Mouse (Mus musculus) cerebellum, adult 2 months (tissue): ENCODE measurements around the gene Ccdc62. TPM values are rescaled to one million over a fixed set of nuclear protein-coding genes. Genes with fewer than 3 reads are reported as not detected.

Experiments used
- DNase-seq, 2 experiments: peaks; one replicate each; pipeline ENCODE4 v3.0.0; 2021
- H3K27ac ChIP-seq: fragments of 200-500 bp; 2 replicates; pipeline ENCODE4 v1.5.1; 2012; ENCODE audit warnings: low read length, control low read depth, inconsistent platforms; ENCODE audit not compliant: insufficient read depth
- H3K27me3 ChIP-seq: fragments of 200-500 bp; 2 replicates; pipeline ENCODE4 v1.6.1; 2012; ENCODE audit warnings: inconsistent platforms, mild to moderate bottlenecking, low read length, moderate library complexity; ENCODE audit not compliant: control insufficient read depth, insufficient read depth
- H3K4me1 ChIP-seq: fragments of 200-500 bp; 2 replicates; pipeline ENCODE4 v1.6.1; 2011; ENCODE audit warnings: low read length; ENCODE audit not compliant: control insufficient read depth, insufficient read depth
- H3K4me3 ChIP-seq: fragments of 200-500 bp; replicated peaks from 2 replicates; pipeline ENCODE3; 2011; ENCODE audit warnings: mild to moderate bottlenecking, low read depth, low read length, control low read depth; ENCODE audit not compliant: insufficient read depth
- CTCF ChIP-seq: fragments of 200-500 bp; IDR thresholded peaks from 2 replicates; pipeline ENCODE4 v1.5.1; 2011; ENCODE audit warnings: low read depth, mild to moderate bottlenecking, control low read depth, low read length, moderate library complexity, borderline replicate concordance; ENCODE audit not compliant: insufficient read depth
- POLR2A ChIP-seq: fragments of 200-500 bp; IDR thresholded peaks from 2 replicates; pipeline ENCODE4 v1.6.1; 2011; ENCODE audit warnings: low read length, control low read depth, borderline replicate concordance; ENCODE audit not compliant: insufficient read depth
- WGBS: fragments of 180-500 bp; shearing (Covaris S2); methylation state at CpG from one replicate; pipeline ENCODE4 v1.1.7; 2018; 5-methylcytosine and 5-hydroxymethylcytosine counted together
- polyA plus RNA-seq: library from polyadenylated mRNA; depleted of rRNA; stranded (reverse); fragments of >200 nt; gene quantifications from 2 replicates; pipeline ENCODE4 v1.2.3, GENCODE M21; 2012

Ccdc62 gene
- polyA plus RNA-seq, 1 experiment: 5.8 TPM

GRCm38 (mm10) chr5:123922112-123922511 lies 8.4 kb upstream of the Ccdc62 start:
- 91% methylated on average over 6 of the region's 6 CpGs for WGBS
- no peaks in the 10 kb centered on the region for H3K27me3 ChIP-seq
- H3K4me1 ChIP-seq: no peaks in the 10 kb centered on the region
- H3K4me3 ChIP-seq: no peak overlapping the region
- DNase-seq: no peak
- TF ChIP-seq CTCF (no peak), POLR2A (no peak)
- no peak overlapping the region for H3K27ac ChIP-seq

DNA sequence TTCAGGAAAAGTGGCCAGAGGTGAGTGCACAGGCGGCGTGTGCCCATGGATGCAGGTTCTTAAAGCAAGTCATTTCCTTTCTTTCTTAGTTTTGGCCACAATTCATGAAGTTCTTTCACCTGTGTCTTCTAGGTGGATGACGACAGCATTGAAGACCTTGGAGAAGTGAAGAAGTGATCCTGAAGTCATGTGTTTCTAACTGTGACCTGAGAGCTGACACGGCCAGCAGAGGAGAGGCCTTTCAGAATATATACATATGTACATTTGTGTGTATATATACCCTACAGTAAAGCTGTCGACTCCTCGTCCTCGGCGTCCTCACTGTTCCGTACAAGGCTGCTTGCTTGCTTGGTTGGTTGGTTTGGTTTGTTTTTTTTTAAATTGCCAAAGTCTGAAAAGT lies 3.4 kb upstream of the Ccdc62 start, which contains the start of gene Gm43518:
Gm43518 (plus strand) TSS at position 301 of the 400 bp plus-strand sequence.
- TF ChIP-seq CTCF: no peak
- no peak for TF ChIP-seq POLR2A
- Histone ChIP-seq H3K27me3 (no peaks in the 10 kb centered on the region), H3K4me1 (no peaks in the 10 kb centered on the region), H3K27ac (no peak within 1 kb of the TSS), H3K4me3 (no peak within 1 kb of the TSS)
- DNase-seq: no peak
- WGBS: 93% methylated on average over 9 of the region's 9 CpGs

DNA sequence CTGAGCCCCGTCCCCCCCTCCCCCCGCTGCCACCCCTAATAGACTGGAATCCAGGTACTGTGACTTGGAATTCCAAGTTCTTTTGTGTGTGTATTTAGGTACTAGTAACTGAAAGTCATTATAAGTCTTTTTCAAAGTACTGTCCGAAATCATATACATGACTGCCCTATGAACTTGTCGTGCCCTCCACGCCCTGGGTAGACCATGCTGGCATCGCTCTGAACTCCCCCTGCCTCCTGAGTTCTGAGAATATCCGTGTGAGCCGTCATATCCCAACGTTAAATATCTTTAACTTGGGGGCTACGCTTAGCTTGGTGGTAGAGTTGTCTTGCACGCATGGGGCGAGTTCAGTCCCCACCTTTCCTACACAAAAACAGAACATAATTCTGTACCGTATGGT lies 652 bp downstream of the Ccdc62 start:
- H3K4me3 ChIP-seq: peak overlapping the region; percentile 71
- H3K27ac ChIP-seq: peak overlapping the region; percentile 71; the same call in 1 of the 2 replicates
- no peaks in the 10 kb centered on the region for H3K27me3 ChIP-seq
- TF ChIP-seq CTCF (no peak), POLR2A (no peak)
- H3K4me1 ChIP-seq: no peaks in the 10 kb centered on the region
- no peak for DNase-seq
- 43% methylated on average over 13 of the region's 13 CpGs for WGBS

GRCm38 (mm10) chr5:123932927-123933326 lies 2.4 kb downstream of the Ccdc62 start:
- TF ChIP-seq CTCF (no peak), POLR2A (no peak)
- Histone ChIP-seq H3K27ac (no peak overlapping the region), H3K4me3 (no peak overlapping the region), H3K4me1 (no peaks in the 10 kb centered on the region), H3K27me3 (no peaks in the 10 kb centered on the region)
- DNase-seq: no peak

GRCm38 (mm10) chr5:123933556-123933955 lies 3.1 kb downstream of the Ccdc62 start:
- Histone ChIP-seq H3K27me3 (no peaks in the 10 kb centered on the region), H3K27ac (no peak overlapping the region), H3K4me3 (no peak overlapping the region), H3K4me1 (no peaks in the 10 kb centered on the region)
- no peak for TF ChIP-seq CTCF
- no peak for TF ChIP-seq POLR2A
- DNase-seq: no peak
- WGBS: 89% methylated on average over 12 of the region's 12 CpGs

DNA sequence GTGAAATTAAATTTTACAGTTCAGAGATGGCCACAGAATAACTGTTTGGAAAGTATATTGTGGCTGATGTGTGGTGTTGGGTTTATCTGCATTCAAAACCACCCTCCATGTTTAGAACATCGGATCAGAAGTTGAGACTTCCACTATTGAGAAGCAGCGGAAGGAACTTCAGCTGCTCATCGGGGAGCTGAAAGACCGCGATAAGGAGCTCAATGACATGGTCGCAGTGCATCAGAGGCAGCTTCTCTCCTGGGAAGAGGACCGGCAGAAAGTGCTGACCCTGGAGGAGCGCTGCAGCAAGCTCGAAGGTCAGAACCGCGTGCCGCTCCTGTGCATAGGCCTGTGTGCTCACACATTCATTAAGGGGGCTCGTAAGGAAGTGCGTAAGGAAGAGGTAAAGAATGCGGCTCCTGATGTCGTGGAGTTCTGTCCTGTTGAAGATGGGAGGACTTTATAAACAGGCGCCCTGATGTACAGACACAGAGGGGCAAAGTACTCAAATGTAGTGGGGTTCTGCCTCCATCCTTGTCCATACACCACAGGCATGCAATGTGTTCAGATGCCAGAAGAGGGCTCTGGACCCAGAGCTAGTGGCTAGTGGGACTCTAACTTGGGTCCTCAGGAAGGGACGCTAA lies 3.6 kb downstream of the Ccdc62 start:
- TF ChIP-seq CTCF (peak; percentile 38; the same call in 1 of the 2 replicates), POLR2A (no peak)
- WGBS: 46% methylated on average over 18 of the region's 18 CpGs
- no peaks in the 10 kb centered on the region for H3K27me3 ChIP-seq
- no peak overlapping the region for H3K27ac ChIP-seq
- H3K4me1 ChIP-seq: no peaks in the 10 kb centered on the region
- no peak for DNase-seq
- H3K4me3 ChIP-seq: no peak overlapping the region

GRCm38 (mm10) chr5:123935931-123936330 lies 5.5 kb downstream of the Ccdc62 start:
- Histone ChIP-seq H3K27ac (no peak overlapping the region), H3K4me3 (no peak overlapping the region), H3K27me3 (no peaks in the 10 kb centered on the region), H3K4me1 (no peaks in the 10 kb centered on the region)
- TF ChIP-seq POLR2A (no peak), CTCF (no peak)
- no peak for DNase-seq
- WGBS: 90% methylated on average over 5 of the region's 5 CpGs

GRCm38 (mm10) chr5:123938479-123938878 lies 8.0 kb downstream of the Ccdc62 start:
- Histone ChIP-seq H3K4me3 (no peak overlapping the region), H3K27ac (no peak overlapping the region), H3K27me3 (no peaks in the 10 kb centered on the region), H3K4me1 (no peaks in the 10 kb centered on the region)
- WGBS: 86% methylated on average over 5 of the region's 5 CpGs
- DNase-seq: no peak
- TF ChIP-seq CTCF: no peak
- TF ChIP-seq POLR2A: no peak

DNA sequence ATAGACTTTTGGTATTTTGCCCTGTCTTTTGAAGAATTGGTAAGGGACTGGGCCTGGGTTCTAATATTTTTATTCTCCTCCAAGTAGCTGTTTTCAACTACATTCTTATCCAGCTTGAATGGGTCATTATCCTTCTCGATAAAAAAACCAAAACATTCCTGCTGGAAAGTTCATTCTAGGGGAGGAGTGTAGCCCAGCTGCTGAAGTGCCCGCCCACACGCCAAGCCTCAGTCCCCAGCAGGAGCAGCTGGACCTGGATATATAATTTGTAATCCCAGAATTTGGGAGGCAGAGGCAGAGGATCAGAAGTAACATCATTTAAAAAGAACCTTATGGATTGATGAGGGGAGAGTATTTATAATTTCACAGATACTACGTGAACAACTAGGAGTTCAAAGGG lies 16.1 kb downstream of the Ccdc62 start:
- DNase-seq: no peak
- TF ChIP-seq CTCF (no peak), POLR2A (no peak)
- Histone ChIP-seq H3K27me3 (no peaks in the 10 kb centered on the region), H3K4me1 (no peaks in the 10 kb centered on the region), H3K4me3 (no peak overlapping the region), H3K27ac (no peak overlapping the region)
- 74% methylated on average over 4 of the region's 4 CpGs for WGBS
